Mouse (Mus musculus): ENCODE measurements around the gene Lcn8.

Gene Lcn8

GRCm38 (mm10) chr2:25666516-25666915 is 13.6 kb downstream of the Lcn8 start:
- DNase-seq (ENCODE audit: low spot score): no peak

- DNase-seq (ENCODE audit: low spot score): no peak
Measured at GRCm38 (mm10) chr2:25676486-25676885, 23.6 kb downstream of the Lcn8 start, which contains the start of gene Lcn6. TSS of gene Lcn6 (plus strand) at chr2:25676786.

GRCm38 (mm10) chr2:25679559-25679958 is 26.6 kb downstream of the Lcn8 start:
- no peak for DNase-seq (ENCODE audit: low spot score)

- DNase-seq (ENCODE audit: low spot score): no peak
Measured at GRCm38 (mm10) chr2:25682426-25682825, 29.5 kb downstream of the Lcn8 start, which contains the start of gene Lcn10. TSS of gene Lcn10 (plus strand) at chr2:25682726.

- no peak for DNase-seq (ENCODE audit: low spot score)
Measured at GRCm38 (mm10) chr2:25686941-25687340, 34.0 kb downstream of the Lcn8 start.

GRCm38 (mm10) chr2:25694605-25695004 is 41.7 kb downstream of the Lcn8 start:
- DNase-seq (ENCODE audit: low spot score): peak; percentile 89

GRCm38 (mm10) chr2:25696951-25697350 is 44.0 kb downstream of the Lcn8 start:
- no peak for DNase-seq (ENCODE audit: low spot score)

- no peak for DNase-seq (ENCODE audit: low spot score)
Measured at GRCm38 (mm10) chr2:25698696-25699095, 45.8 kb downstream of the Lcn8 start.

- DNase-seq (ENCODE audit: low spot score): peak; percentile 16
Measured at GRCm38 (mm10) chr2:25699743-25700142, 46.8 kb downstream of the Lcn8 start, which contains the start of gene Obp2a. TSS of gene Obp2a (plus strand) at chr2:25700043.

- no peak for DNase-seq (ENCODE audit: low spot score)
Measured at GRCm38 (mm10) chr2:25701001-25701400, 48.1 kb downstream of the Lcn8 start.

- no peak for DNase-seq (ENCODE audit: low spot score)
Measured at GRCm38 (mm10) chr2:25703706-25704105, 50.8 kb downstream of the Lcn8 start.

Measured in testis, postnatal 10 days (tissue).